Mouse (Mus musculus) intestine, postnatal 0 days (tissue): ENCODE data around the gene Arr3. TPM values are rescaled to one million over a fixed set of nuclear protein-coding genes. Genes with fewer than 3 reads are reported as not detected.

Experiments used
- ATAC-seq: fragments of 200-750 bp; cut with Nextera tagmentation; 2 replicates; pipeline ENCODE4 v1.8.0; 2017; ENCODE audit warnings: mild to moderate bottlenecking, moderate TSS enrichment, moderate library complexity
- H3K27ac ChIP-seq: fragments of 300-500 bp; sonication (generic); 2 replicates; pipeline ENCODE4 v1.5.1; 2014; ENCODE audit warnings: mild to moderate bottlenecking, low read depth, low read length, moderate library complexity
- H3K27me3 ChIP-seq: fragments of 300-500 bp; sonication (generic); replicated peaks from 2 replicates; pipeline ENCODE4 v1.6.1; 2014; ENCODE audit warnings: low read length, mixed read lengths; ENCODE audit not compliant: control insufficient read depth, insufficient read depth
- H3K36me3 ChIP-seq: fragments of 300-500 bp; sonication (generic); 2 replicates; pipeline ENCODE4 v1.6.1; 2014; ENCODE audit warnings: mild to moderate bottlenecking, moderate library complexity; ENCODE audit not compliant: control insufficient read depth, insufficient read depth
- H3K4me1 ChIP-seq: fragments of 300-500 bp; sonication (generic); replicated peaks from 2 replicates; pipeline ENCODE4 v1.6.1; 2014; ENCODE audit warnings: antibody characterized with exemption, low read length, mixed read lengths; ENCODE audit not compliant: control insufficient read depth, insufficient read depth
- H3K4me2 ChIP-seq: fragments of 300-500 bp; sonication (generic); replicated peaks from 2 replicates; pipeline ENCODE4 v1.6.1; 2014; ENCODE audit warnings: low read depth, mild to moderate bottlenecking, moderate library complexity
- H3K4me3 ChIP-seq: fragments of 300-500 bp; sonication (generic); 2 replicates; pipeline ENCODE4 v1.5.1; 2014; ENCODE audit warnings: low read depth, low read length
- H3K9ac ChIP-seq: fragments of 300-500 bp; sonication (generic); 2 replicates; pipeline ENCODE4 v1.6.1; 2014; ENCODE audit warnings: mild to moderate bottlenecking, low read depth, low read length
- H3K9me3 ChIP-seq: fragments of 300-500 bp; sonication (generic); 2 replicates; pipeline ENCODE4 v1.6.1; 2016; ENCODE audit warnings: mixed run types; ENCODE audit not compliant: control insufficient read depth
- CTCF ChIP-seq: sonication (generic); IDR thresholded peaks from 2 replicates; pipeline ENCODE4 v1.5.1; 2016; ENCODE audit warnings: low read depth, mild to moderate bottlenecking, control low read depth, antibody characterized with exemption, moderate library complexity
- WGBS: fragments of 180-500 bp; shearing (Covaris S2); extraction: QIAGEN DNeasy Blood & Tissue Kit; methylation state at CpG from one replicate; pipeline ENCODE4 v1.1.7; 2014; 5-methylcytosine and 5-hydroxymethylcytosine counted together
- polyA plus RNA-seq: library from polyadenylated mRNA; unstranded; fragments of >200 nt; fragmentation: Nextera tagmentation; extraction: Ambion mirVana; gene quantifications from 2 replicates; pipeline ENCODE4 v1.2.1, GENCODE M21; 2015

The Arr3 gene
- polyA plus RNA-seq, 1 experiment from 2014 or later: not detected

GRCm38 (mm10) chrX:100618488-100618887 is 13.2 kb downstream of the Arr3 start:
- peaks cover 4% of the 10 kb centered on the region; the same call in 1 of the 2 replicates for H3K27me3 ChIP-seq
- H3K4me1 ChIP-seq: no peaks in the 10 kb centered on the region
- no peak overlapping the region for H3K4me3 ChIP-seq
- peak; percentile 86 for ATAC-seq
- no peak overlapping the region for H3K27ac ChIP-seq
- TF ChIP-seq CTCF: no peak
- H3K4me2 ChIP-seq: no peak overlapping the region
- 43% methylated on average over 3 of the region's 3 CpGs for WGBS
- no peaks in the 10 kb centered on the region for H3K36me3 ChIP-seq
- no peaks in the 10 kb centered on the region for H3K9me3 ChIP-seq
- no peak overlapping the region for H3K9ac ChIP-seq

DNA sequence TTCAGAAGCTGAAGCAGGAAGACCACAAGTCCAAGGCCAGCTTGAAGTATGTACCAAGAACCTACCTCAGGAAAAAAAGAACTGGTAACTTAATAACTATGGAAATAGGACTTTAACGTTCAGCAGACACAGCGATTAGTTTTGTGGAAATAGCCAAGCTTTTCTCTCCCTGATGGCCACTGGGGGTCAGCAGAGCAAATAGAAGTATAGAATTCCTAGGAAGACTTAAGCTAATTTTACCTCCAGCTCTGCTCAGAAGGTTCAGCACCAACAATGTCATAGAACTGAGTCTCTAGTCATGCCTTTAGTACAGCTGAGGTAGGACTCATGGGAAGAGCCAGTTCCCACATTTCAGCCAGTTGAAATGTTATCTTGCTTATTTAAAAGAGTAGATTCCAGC is 16.1 kb downstream of the Arr3 start:
- Histone ChIP-seq H3K9me3 (no peaks in the 10 kb centered on the region), H3K9ac (no peak overlapping the region), H3K4me1 (no peaks in the 10 kb centered on the region), H3K4me3 (no peak overlapping the region), H3K36me3 (no peaks in the 10 kb centered on the region), H3K4me2 (no peak overlapping the region), H3K27me3 (peaks cover 4% of the 10 kb centered on the region; the same call in 1 of the 2 replicates), H3K27ac (no peak overlapping the region)
- WGBS: 57% methylated on average over 2 of the region's 2 CpGs
- ATAC-seq: no peak
- peak; percentile 41 for TF ChIP-seq CTCF

- TF ChIP-seq CTCF: no peak
- Histone ChIP-seq H3K4me3 (no peak overlapping the region), H3K4me1 (no peaks in the 10 kb centered on the region), H3K4me2 (no peak overlapping the region), H3K9me3 (no peaks in the 10 kb centered on the region), H3K27ac (no peak overlapping the region), H3K36me3 (no peaks in the 10 kb centered on the region), H3K27me3 (no peaks in the 10 kb centered on the region), H3K9ac (no peak overlapping the region)
- no peak for ATAC-seq
- WGBS: 85% methylated on average over 4 of the region's 4 CpGs
These were observed 18.9 kb downstream of the Arr3 start for GRCm38 (mm10) chrX:100624242-100624641.

DNA sequence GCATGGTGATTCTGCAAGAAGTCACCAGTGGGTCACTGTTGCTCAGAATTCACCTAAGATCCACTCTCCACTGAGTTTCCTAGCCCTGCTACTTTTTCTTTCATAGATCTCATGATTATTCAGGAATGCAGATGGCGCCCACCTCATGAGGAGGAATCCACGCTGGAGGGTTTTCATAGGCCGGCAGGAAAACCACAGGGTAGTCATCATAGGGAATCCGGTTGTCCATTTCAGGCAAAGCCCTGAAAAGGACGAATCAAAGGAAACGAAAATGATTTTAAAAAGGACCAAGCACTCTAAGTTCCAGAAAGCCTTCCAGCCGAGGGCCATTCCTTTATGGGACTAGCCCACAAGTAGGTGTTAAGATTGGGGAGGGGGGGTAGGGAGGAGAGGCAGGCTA is 19.8 kb downstream of the Arr3 start:
- 38% methylated on average over 7 of the region's 7 CpGs for WGBS

GRCm38 (mm10) chrX:100625546-100625801 is 20.2 kb downstream of the Arr3 start, which contains the start of gene Kif4:
Gene Kif4 (plus strand): TSS chrX:100625737.
- Histone ChIP-seq H3K27ac (peak within 1 kb of the TSS; percentile 15; the same call in 1 of the 2 replicates), H3K4me3 (peak within 1 kb of the TSS; percentile 57), H3K9ac (peak within 1 kb of the TSS; percentile 58), H3K4me1 (no peaks in the 10 kb centered on the region), H3K36me3 (no peaks in the 10 kb centered on the region), H3K9me3 (no peaks in the 10 kb centered on the region), H3K4me2 (peak within 1 kb of the TSS; percentile 75), H3K27me3 (no peaks in the 10 kb centered on the region)
- WGBS: 12% methylated on average over 3 of the region's 3 CpGs
- TF ChIP-seq CTCF: no peak
- no peak for ATAC-seq

More for the DNA sequence above, 19.8 kb downstream of the Arr3 start:
- no peak for ATAC-seq
- Histone ChIP-seq H3K9ac (peak overlapping the region; percentile 58; the same call in 1 of the 2 replicates), H3K4me3 (peak overlapping the region; percentile 57), H3K27ac (no peak overlapping the region), H3K4me1 (no peaks in the 10 kb centered on the region), H3K9me3 (no peaks in the 10 kb centered on the region), H3K36me3 (no peaks in the 10 kb centered on the region), H3K27me3 (no peaks in the 10 kb centered on the region), H3K4me2 (peak overlapping the region; percentile 75)
- TF ChIP-seq CTCF: no peak

- peak within 1 kb of the TSS; percentile 75 for H3K4me2 ChIP-seq
- H3K36me3 ChIP-seq: no peaks in the 10 kb centered on the region
- H3K9me3 ChIP-seq: no peaks in the 10 kb centered on the region
- peak within 1 kb of the TSS; percentile 15; the same call in 1 of the 2 replicates for H3K27ac ChIP-seq
- H3K9ac ChIP-seq: peak within 1 kb of the TSS; percentile 58
- peak within 1 kb of the TSS; percentile 57 for H3K4me3 ChIP-seq
- no peaks in the 10 kb centered on the region for H3K27me3 ChIP-seq
- 19% methylated on average over 62 of the region's 62 CpGs for WGBS
- no peaks in the 10 kb centered on the region for H3K4me1 ChIP-seq
- no peak for TF ChIP-seq CTCF
- ATAC-seq: peak; percentile 99
These were observed 20.8 kb downstream of the Arr3 start, which contains the start of gene Pdzd11 for GRCm38 (mm10) chrX:100625802-100626793. Gene Pdzd11 (minus strand): TSS chrX:100626568.
